ENCODE assay signal across 8 mouse cellular contexts in the genomic region with DNA sequence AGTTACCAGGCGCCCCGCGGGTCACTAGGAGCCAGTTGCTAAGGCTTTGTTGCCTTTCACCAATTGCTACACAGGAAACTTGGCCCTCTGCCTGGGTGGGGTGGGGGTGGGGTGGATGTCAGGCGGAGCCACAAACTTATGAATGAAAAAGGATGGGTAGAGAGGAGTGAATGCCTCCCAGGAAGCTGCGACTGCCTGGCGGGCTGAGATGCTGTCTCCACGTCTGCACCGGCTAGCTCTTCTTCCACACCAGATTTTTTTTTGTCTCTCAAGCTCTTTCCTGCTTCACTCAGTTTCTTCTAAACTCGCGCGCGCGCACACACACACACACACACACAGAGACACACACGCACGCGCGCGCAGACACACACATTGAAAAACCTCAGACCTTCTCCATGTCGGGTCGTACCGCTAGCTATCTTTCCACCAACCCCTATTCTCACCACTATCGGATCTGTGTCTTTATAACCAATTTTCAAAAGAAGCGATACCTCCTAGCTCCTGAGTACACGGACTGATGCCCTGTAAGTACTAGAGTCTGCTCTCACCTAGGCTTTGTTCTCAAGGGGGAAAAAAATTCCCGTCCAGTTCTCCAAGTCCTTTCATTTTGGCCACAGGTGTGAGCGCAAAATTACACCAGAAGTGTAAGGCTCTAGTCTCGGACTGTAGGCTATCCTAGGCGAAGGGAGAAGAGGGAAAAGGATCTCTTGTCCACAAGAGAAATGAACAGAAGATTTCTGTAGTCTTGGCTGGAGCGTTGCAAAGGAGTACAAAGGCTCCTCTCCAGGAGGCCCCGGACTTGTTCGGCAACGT. TPM values are rescaled to one million over a fixed set of nuclear protein-coding genes. Genes with fewer than 3 reads are reported as not detected.
A peak's percentile ranks its signal among the peaks of the same experiment; 100 is the strongest.
DNase-seq lines count a peak whose midpoint lies in the region; ATAC-seq and TF ChIP-seq lines count a peak whose summit lies in the region.

No protein-coding gene starts in this region.

- peak; percentile 10; the same call in 1 of the 2 replicates for ATAC-seq in kidney, embryonic 16.5 days (ENCODE audit: low FRiP score, low TSS enrichment)
- no peak for ATAC-seq in G1E (ENCODE audit: extremely low read depth, insufficient number of reproducible peaks, low FRiP score, poor library complexity, severe bottlenecking)
- peak; percentile 3; the same call in 1 of the 2 replicates for ATAC-seq in embryonic facial prominence, embryonic 11.5 days (replicated peaks; ENCODE audit: insufficient number of reproducible peaks, low FRiP score, low TSS enrichment, low read depth)
- peak; percentile 7 for ATAC-seq in midbrain, embryonic 12.5 days (ENCODE audit: low FRiP score, low read depth)

- H3K27ac ChIP-seq in kidney, embryonic 16.5 days (ENCODE audit: low read length): peak overlapping the region; percentile 83
- H3K27ac ChIP-seq in embryonic facial prominence, embryonic 11.5 days (replicated peaks; ENCODE audit: low read depth, low read length): peak overlapping the region; percentile 91
- H3K27ac ChIP-seq in midbrain, embryonic 12.5 days (replicated peaks): peak overlapping the region; percentile 93

- H3K4me3 ChIP-seq in kidney, embryonic 16.5 days (ENCODE audit: low read length): peak overlapping the region; percentile 99
- peak overlapping the region; percentile 97 for H3K4me3 ChIP-seq in G1E (ENCODE audit: low read depth, low read length)
- H3K4me3 ChIP-seq in embryonic facial prominence, embryonic 11.5 days (ENCODE audit: low read depth, low read length): peak overlapping the region; percentile 93
- peak overlapping the region; percentile 95 for H3K4me3 ChIP-seq in midbrain, embryonic 12.5 days

- TF ChIP-seq CTCF in G1E (IDR thresholded peaks at IDR 0.05; ENCODE audit: low read depth, low read length): no peak

- no peaks in the 10 kb centered on the region for H3K27me3 ChIP-seq in kidney, embryonic 16.5 days (ENCODE audit: insufficient read depth, low read length)
- H3K27me3 ChIP-seq in G1E (ENCODE audit: insufficient read depth, low read length): no peaks in the 10 kb centered on the region
- no peaks in the 10 kb centered on the region for H3K27me3 ChIP-seq in embryonic facial prominence, embryonic 11.5 days (ENCODE audit: control insufficient read depth, insufficient read depth, low read length)
- H3K27me3 ChIP-seq in midbrain, embryonic 12.5 days: no peaks in the 10 kb centered on the region

- no peaks in the 10 kb centered on the region for H3K9me3 ChIP-seq in kidney, embryonic 16.5 days (ENCODE audit: low read length)
- no peaks in the 10 kb centered on the region for H3K9me3 ChIP-seq in G1E (replicated peaks)
- H3K9me3 ChIP-seq in embryonic facial prominence, embryonic 11.5 days (replicated peaks; ENCODE audit: control insufficient read depth, low read length): no peaks in the 10 kb centered on the region
- no peaks in the 10 kb centered on the region for H3K9me3 ChIP-seq in midbrain, embryonic 12.5 days

- WGBS in kidney, embryonic 16.5 days: under 1% methylated on average over 32 of the region's 32 CpGs
- WGBS in embryonic facial prominence, embryonic 11.5 days: under 1% methylated on average over 32 of the region's 32 CpGs
- WGBS in midbrain, embryonic 12.5 days: 0% methylated on average over 30 of the region's 32 CpGs

- peak overlapping the region; percentile 94 for H3K9ac ChIP-seq in kidney, embryonic 16.5 days (replicated peaks; ENCODE audit: low read length)
- H3K9ac ChIP-seq in embryonic facial prominence, embryonic 11.5 days (replicated peaks; ENCODE audit: low read length): peak overlapping the region; percentile 91
- H3K9ac ChIP-seq in midbrain, embryonic 12.5 days (replicated peaks): peak overlapping the region; percentile 93

- H3K36me3 ChIP-seq in kidney, embryonic 16.5 days (ENCODE audit: insufficient read depth, low read length): 0 out of 2 replicates have a peak, but pooled peaks cover 4% of the 10 kb centered on the region
- H3K36me3 ChIP-seq in G1E (replicated peaks): peaks cover 24% of the 10 kb centered on the region
- H3K36me3 ChIP-seq in embryonic facial prominence, embryonic 11.5 days (replicated peaks; ENCODE audit: control insufficient read depth, insufficient read depth, low read depth, low read length): no peaks in the 10 kb centered on the region
- peaks cover 7% of the 10 kb centered on the region for H3K36me3 ChIP-seq in midbrain, embryonic 12.5 days

- H3K4me1 ChIP-seq in kidney, embryonic 16.5 days (ENCODE audit: insufficient read depth, low read length): peaks cover 23% of the 10 kb centered on the region
- peaks cover 29% of the 10 kb centered on the region for H3K4me1 ChIP-seq in G1E (ENCODE audit: insufficient read depth, low read depth, low read length)
- peaks cover 3% of the 10 kb centered on the region; the same call in 1 of the 2 replicates for H3K4me1 ChIP-seq in embryonic facial prominence, embryonic 11.5 days (ENCODE audit: control insufficient read depth, insufficient read depth, low read length)
- H3K4me1 ChIP-seq in midbrain, embryonic 12.5 days: peaks cover 23% of the 10 kb centered on the region

- DNase-seq in kidney, postnatal 36 days: no peak
- no peak for DNase-seq in G1E (ENCODE audit: low spot score)
- no peak for DNase-seq in embryonic facial prominence, embryonic 11.5 days (ENCODE audit: low spot score)
- peak; percentile 30 for DNase-seq in hindlimb bud, embryonic 11.5 days (ENCODE audit: extremely low spot score, low read depth, low spot score)
- no peak for DNase-seq in gastrocnemius, adult 8-10 months (ENCODE audit: low spot score in 2 of 2)
- no peak for DNase-seq in urinary bladder, postnatal 14 days (ENCODE audit: low spot score)

- H3K4me2 ChIP-seq in kidney, embryonic 16.5 days (replicated peaks; ENCODE audit: low read depth, low read length): peak overlapping the region; percentile 78
- peak overlapping the region; percentile 74 for H3K4me2 ChIP-seq in embryonic facial prominence, embryonic 11.5 days (ENCODE audit: low read depth, low read length)
- peak overlapping the region; percentile 79 for H3K4me2 ChIP-seq in midbrain, embryonic 12.5 days (replicated peaks)

RNA-seq across cellular contexts. Expression of gene Cdc14a, which starts 0.5 kb away (rescaled TPM):
- 13.9 and 14.3 TPM in 2 replicates for polyA plus RNA-seq in kidney, embryonic 16.5 days (2015; fragmentation: Nextera tagmentation; extraction: Ambion mirVana)
- 24.0 and 29.9 TPM in 2 replicates for total RNA-seq in G1E (2014; fragmentation: Nextera tagmentation)
- total RNA-seq in G1E (2017): 16.9 and 18.9 TPM in 2 replicates
- 9.3 and 9.6 TPM in 2 replicates for polyA plus RNA-seq in G1E (2012)
- 15.3 and 15.7 TPM in 2 replicates for polyA plus RNA-seq in embryonic facial prominence, embryonic 11.5 days (2014; fragmentation: Nextera tagmentation; extraction: Ambion mirVana)
- 17.7 and 18.1 TPM in 2 replicates for polyA plus RNA-seq in midbrain, embryonic 12.5 days (2016; fragmentation: Nextera tagmentation; extraction: Ambion mirVana)
- 10 to 100 TPM; 14.2 to 23.0 (median 17.6) TPM for total RNA-seq in gastrocnemius, adult 8-10 months (2022)
